Mouse (Mus musculus) lung, postnatal 4 days (tissue): ENCODE measurements around the gene Reg1.
"Not testable (repeated sequence)": the region's sequence is repeated elsewhere in the genome, so short reads cannot be mapped to it uniquely, and the experiment has no call there.

Experiments used
- DNase-seq, 2 experiments: peaks; one replicate each; pipeline ENCODE4 v3.0.0; 2021

Gene Reg1

DNA sequence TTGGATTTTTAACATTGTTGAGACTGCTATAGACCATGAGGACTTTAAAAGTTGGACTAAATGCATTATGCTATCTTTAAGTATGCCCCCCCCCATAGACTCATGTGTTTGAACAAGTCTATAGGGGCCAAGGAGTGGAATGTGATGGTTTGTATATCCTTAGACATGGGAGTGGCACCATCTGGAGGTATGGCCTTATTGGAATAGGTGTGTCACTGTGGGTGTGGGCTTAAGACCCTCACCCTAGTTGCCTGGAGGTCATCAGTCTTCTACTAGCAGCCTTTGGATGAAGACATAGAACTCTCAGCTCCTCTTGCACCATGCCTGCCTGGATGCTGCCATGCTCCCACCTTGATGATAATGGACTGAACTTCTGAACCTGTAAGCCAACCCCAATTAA is at the start of gene Reg1:
TSS of gene Reg1 (plus strand) at position 301 of the 400 bp plus-strand sequence.
- DNase-seq, result not testable (repeated sequence)

DNA sequence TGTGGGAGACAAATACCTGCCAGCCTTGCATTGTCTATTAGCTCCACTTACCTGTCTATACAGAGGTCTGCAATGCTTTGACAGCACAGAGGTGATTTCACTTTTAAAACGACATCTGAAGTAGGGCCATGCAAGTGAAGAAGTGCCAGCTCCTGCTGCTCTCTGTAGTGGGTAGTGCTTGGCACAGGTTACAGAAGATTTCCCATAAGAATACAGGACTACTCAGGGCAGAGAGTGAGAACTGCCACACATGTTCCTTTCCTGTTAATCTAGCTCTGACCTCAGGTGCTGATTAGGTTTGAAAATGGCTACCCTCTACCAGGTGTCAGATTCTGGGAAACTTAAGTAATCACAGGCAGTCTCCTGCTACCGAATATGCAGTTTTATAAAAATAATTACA is 43.7 kb upstream of the Reg1 start, which contains the start of gene Reg3d:
TSS of gene Reg3d (minus strand) at position 101 of the 400 bp plus-strand sequence.
- DNase-seq, result no peak

DNA sequence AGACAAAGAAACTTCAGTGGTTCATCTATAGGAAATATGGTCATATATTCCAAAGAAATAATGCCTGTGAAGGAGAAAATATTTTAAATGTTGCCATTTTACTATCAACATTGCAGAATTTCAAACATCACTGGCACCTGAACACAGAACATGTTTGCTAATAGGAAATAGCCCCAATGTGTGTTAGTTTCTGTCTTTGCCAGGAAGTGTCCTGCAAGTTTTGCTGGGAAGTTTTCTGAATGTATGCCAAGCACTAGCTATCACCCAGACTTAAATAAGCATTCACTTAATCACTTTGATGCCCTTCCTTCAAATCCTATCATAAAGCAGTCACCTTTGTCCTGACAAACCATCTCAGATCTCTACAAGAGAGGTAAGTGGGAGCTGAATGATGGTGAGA is 42.1 kb upstream of the Reg1 start, which contains the start of gene Reg3a:
TSS of gene Reg3a (plus strand) at position 301 of the 400 bp plus-strand sequence.
- DNase-seq, result no peak

DNA sequence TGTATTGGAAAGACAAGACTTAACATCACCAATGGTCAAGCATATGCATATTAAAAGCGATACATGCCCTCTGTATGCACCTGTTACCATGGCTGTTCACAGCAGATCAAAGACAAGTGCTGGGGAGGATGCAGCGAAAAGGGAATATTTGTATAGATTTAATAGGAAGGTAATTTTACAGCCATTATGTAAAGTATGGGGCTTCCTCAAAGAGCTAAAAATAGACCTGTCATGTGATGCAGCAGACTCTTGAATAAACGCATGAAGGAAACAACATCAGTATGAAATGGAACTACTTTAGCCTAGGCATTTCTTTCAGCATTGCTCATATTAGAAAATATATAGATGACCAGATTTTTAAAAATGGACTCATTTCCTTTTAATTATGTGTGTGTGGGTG is 36.9 kb upstream of the Reg1 start:
- no peak for DNase-seq

DNA sequence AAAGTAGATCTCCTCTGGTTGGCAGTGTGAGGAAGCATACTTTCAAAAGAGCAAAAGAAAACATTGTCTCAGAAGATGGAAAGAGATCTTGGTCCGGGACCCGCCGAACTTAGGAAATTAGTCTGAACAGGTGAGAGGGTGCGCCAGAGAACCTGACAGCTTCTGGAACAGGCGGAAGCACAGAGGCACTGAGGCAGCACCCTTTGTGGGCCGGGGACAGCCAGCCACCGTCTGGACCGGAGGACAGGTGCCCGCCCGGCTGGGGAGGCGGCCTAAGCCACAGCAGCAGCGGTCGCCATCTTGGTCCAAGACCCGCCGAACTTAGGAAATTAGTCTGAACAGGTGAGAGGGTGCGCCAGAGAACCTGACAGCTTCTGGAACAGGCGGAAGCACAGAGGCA is 27.2 kb upstream of the Reg1 start, which contains the start of gene Reg2:
TSS of gene Reg2 (plus strand) at position 301 of the 400 bp plus-strand sequence.
- not testable (repeated sequence) for DNase-seq

DNA sequence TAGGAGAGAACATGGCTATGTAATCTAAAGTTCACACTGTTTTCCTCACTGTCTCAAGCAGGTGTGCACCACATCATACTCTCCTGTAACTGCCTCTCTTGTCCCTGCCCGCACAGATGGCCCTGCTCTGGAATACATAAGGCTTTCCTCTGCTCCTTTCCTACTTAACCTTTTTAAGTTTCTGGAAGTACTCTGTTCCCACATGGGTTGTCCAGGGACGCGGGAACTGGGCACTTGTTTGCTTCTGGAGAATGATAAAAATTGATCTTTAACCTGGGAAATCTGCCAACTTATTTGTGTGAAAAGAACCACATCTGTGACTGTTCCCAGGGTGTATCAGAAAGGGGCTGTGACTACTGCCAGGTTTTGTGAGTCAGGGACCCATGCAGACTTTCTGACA is 3.0 kb downstream of the Reg1 start:
- DNase-seq, result no peak

DNA sequence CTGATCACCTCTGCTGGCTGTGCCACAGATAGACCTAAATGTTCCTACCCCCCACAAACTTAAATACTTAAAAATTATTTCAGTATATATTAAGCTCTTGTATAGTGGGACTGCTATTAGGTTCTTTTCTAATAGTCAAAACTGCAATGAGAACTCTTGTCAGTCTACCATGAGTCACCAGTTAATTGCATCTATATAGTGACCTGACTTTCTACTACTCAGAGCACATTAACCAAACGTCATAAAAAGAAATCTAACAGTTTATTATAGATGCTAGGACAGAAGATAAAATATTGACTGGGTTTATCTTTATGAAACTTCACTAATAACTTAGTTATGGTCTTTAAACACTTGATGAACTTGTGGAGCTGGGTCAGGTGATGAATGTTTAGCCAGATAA is 24.7 kb downstream of the Reg1 start:
- DNase-seq, result no peak

DNA sequence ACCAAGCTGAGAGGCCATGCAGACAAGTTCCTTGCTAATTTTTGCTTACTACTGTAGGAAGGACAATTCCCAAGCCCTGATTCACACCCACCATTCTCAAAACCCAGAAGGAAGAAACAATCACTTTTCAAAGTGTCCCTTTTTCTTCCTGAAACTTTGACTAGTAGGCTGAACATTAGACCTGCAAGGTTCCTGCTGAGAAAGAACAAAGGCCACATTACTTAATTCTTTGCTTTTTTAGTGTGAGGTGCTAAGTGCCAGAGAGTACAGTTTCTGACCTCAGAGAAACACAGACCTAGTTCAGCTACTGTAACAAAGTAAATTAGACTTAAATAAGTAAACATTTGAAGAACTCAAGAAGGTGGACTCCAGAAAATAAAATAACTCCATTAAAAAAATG is 25.9 kb downstream of the Reg1 start:
- no peak for DNase-seq

DNA sequence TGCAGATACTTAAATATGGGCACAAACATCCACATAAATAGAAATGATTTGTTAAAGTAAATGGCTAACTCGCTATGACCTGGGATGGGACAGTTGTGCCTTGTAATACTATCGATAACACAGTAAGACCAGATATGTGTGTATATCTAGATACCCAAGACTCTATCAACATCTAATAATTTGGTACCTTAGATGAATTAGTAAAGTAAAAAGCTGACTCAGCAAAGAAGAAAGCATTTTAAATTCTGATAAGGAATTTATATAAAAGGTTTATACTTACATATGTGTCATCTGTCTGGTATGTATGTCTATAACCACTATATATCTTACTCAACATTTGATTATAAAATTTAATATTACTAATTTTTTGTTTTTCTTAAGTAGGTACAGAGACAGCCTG is 30.3 kb downstream of the Reg1 start:
- DNase-seq, result no peak

DNA sequence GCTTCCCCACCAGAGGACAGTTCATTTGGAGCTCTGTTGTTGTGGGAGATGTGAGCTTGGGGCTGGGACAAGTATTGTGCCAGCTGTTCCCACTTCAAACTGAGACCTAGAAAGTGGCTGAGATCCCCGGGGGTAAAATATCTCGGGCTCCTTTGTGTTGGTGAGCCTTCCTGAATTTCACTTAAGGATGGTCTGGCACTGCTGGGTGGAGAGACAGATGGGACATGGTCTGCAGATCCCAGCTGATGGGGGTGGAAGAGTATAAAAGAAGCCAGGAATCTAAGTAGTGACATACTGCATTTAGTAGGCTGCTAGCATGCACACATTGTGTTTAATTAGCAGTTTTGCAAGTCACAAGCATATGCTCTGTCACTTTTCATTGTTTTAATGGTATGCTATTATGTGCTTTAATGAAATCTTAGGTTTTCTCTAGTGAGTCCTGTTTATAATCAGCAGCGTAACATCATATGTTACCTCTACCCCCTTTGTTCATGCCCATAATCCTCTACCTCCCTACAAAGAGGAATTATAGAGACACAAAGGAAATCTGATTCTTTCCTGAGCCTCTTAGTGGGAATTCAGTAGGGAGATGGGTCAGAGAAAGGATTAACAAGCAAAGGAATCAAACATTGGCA is 37.8 kb downstream of the Reg1 start:
- DNase-seq, result no peak

DNA sequence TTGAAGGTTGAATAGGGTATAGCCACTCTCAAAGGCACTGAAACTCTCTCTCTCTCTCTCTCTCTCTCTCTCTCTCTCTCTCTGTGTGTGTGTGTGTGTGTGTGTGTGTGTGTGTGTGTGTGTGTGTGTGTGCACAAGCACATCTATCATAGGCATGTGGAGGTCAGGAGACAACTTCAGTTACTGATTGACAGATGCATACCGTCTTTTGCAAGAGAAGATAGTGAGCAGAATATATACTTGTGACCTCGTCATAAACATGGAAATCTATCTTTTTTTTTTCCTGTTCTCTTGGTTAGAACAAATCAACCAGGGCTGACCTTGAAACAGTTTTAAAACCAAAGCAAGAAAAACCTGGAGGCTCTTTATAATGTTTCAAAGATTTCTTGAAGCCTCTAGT is 39.8 kb downstream of the Reg1 start:
- DNase-seq, result no peak

DNA sequence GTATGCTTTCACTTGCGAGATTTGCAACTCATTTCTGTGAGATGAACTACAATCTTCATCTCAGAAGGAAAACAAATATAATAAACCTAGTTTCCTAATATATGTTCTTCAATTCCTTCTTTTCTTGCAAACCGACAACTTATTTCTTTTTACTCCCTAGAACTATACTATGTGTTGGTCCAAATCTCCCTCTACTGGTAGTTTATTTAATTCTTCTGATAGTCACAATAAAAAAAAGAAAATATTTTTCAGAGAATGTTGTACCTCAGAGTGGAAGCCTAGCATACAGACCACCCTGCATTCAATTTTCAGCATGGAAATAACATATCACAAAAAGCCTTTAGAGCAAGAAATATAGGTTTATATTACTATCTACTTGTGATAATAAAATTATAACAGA is 40.8 kb downstream of the Reg1 start:
- DNase-seq, result no peak

DNA sequence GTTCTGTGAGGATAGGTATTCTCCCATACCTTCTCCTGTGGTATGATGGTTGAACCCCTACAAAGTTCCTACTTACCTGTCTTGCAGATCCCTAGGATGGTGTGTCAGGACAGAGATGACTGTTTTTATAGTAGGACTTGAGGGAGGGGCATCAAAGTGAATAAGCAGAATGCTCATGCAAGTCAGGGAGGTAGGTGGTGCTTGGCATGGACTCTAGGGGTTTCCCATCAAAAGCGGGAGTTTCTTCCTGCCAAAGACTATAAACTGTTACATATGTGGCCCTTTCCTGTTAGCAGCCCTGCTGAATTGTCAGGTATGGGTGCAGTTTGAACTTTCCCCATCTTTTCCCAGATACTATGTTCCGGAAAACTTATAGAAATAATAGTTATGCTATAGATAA is 46.3 kb downstream of the Reg1 start, which contains the start of gene Reg3g:
TSS of gene Reg3g (minus strand) at position 101 of the 400 bp plus-strand sequence.
- no peak for DNase-seq

DNA sequence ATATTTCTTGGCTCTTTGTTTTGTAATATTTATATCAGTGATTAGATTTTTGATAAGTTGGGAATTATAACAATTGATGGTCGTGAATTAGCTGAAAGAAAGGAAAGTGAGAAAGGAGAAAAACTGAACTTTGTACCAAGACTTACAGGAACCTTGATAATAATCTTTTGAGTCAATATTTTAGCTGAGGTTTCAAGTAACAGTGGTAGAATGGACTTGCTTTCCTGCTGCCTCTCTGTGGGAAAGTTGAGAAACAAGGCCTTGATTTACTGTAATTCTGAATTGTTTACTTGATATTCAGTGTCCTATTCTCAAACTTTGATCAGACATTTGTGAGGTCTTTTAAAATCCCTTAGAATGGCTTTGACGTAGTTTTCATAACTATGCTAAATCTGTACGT is 46.8 kb downstream of the Reg1 start:
- no peak for DNase-seq
